Mouse (Mus musculus): ENCODE measurements at regions not wholly inside any gene's neighbourhood (a gene's known extent, or its start where the extent isn't known, plus 50 kb on each side); places are given as distances from the start of the nearest gene placed in this dataset.

GRCm38 (mm10) chr1:186177019-186177418, 59.9 kb upstream of the Lyplal1 start:
- Histone ChIP-seq H3K9ac (ENCODE audit: low read depth, low read length) (no peak overlapping the region), H3K36me3 (ENCODE audit: control insufficient read depth, insufficient read depth, low read length) (no peaks in the 10 kb centered on the region), H3K9me3 (ENCODE audit: control insufficient read depth, low read length) (no peaks in the 10 kb centered on the region), H3K4me2 (ENCODE audit: low read length) (no peak overlapping the region), H3K27ac (ENCODE audit: low read depth, low read length) (no peak overlapping the region), H3K4me1 (ENCODE audit: control insufficient read depth, insufficient read depth, low read depth, low read length) (no peaks in the 10 kb centered on the region), H3K4me3 (ENCODE audit: low read length) (no peak overlapping the region), H3K27me3 (replicated peaks; ENCODE audit: control insufficient read depth, insufficient read depth, low read length) (no peaks in the 10 kb centered on the region)
- no peak for ATAC-seq
- 78% methylated on average over 3 of the region's 3 CpGs for WGBS

- H3K27ac ChIP-seq (ENCODE audit: low read depth, low read length): no peak overlapping the region
- H3K9me3 ChIP-seq (ENCODE audit: control insufficient read depth, low read length): no peaks in the 10 kb centered on the region
- no peaks in the 10 kb centered on the region for H3K4me1 ChIP-seq (ENCODE audit: control insufficient read depth, insufficient read depth, low read depth, low read length)
- H3K9ac ChIP-seq (ENCODE audit: low read depth, low read length): no peak overlapping the region
- ATAC-seq: no peak
- WGBS: 86% methylated on average over 8 of the region's 8 CpGs
- H3K36me3 ChIP-seq (ENCODE audit: control insufficient read depth, insufficient read depth, low read length): no peaks in the 10 kb centered on the region
- H3K27me3 ChIP-seq (replicated peaks; ENCODE audit: control insufficient read depth, insufficient read depth, low read length): no peaks in the 10 kb centered on the region
- no peak overlapping the region for H3K4me3 ChIP-seq (ENCODE audit: low read length)
- no peak overlapping the region for H3K4me2 ChIP-seq (ENCODE audit: low read length)
Measured at GRCm38 (mm10) chr1:186173472-186174014, 56.4 kb upstream of the Lyplal1 start.

GRCm38 (mm10) chr1:186171691-186172090, 54.6 kb upstream of the Lyplal1 start:
- 82% methylated on average over 6 of the region's 6 CpGs for WGBS
- Histone ChIP-seq H3K27ac (ENCODE audit: low read depth, low read length) (no peak overlapping the region), H3K4me2 (ENCODE audit: low read length) (no peak overlapping the region), H3K4me1 (ENCODE audit: control insufficient read depth, insufficient read depth, low read depth, low read length) (no peaks in the 10 kb centered on the region), H3K9ac (ENCODE audit: low read depth, low read length) (no peak overlapping the region), H3K4me3 (ENCODE audit: low read length) (no peak overlapping the region), H3K36me3 (ENCODE audit: control insufficient read depth, insufficient read depth, low read length) (no peaks in the 10 kb centered on the region), H3K27me3 (replicated peaks; ENCODE audit: control insufficient read depth, insufficient read depth, low read length) (no peaks in the 10 kb centered on the region), H3K9me3 (ENCODE audit: control insufficient read depth, low read length) (no peaks in the 10 kb centered on the region)
- ATAC-seq: no peak

All from hindbrain, embryonic 16.5 days (tissue).